Mouse (Mus musculus) C2C12 (cell line): Measurements from ENCODE around the gene Lime1. TPM values are rescaled to one million over a fixed set of nuclear protein-coding genes. Genes with fewer than 3 reads are reported as not detected.

Source experiments
- H3K27me3 ChIP-seq: one replicate; pipeline ENCODE4 v1.6.1; 2011; ENCODE audit not compliant: control insufficient read depth, insufficient read depth, insufficient read length
- H3K36me3 ChIP-seq: one replicate; pipeline ENCODE4 v1.6.1; 2011; ENCODE audit not compliant: control insufficient read depth, insufficient read depth
- H3K4me3 ChIP-seq: one replicate; pipeline ENCODE4 v1.5.1; 2011; ENCODE audit warnings: mild to moderate bottlenecking, control low read depth; ENCODE audit not compliant: poor library complexity, insufficient read depth, severe bottlenecking
- H3K79me2 ChIP-seq: one replicate; pipeline ENCODE4 v1.6.1; 2011; ENCODE audit not compliant: control insufficient read depth, insufficient read depth
- H3K79me3 ChIP-seq: one replicate; pipeline ENCODE4 v1.6.1; 2011; ENCODE audit warnings: low read depth, control low read depth
- H3ac ChIP-seq: one replicate; pipeline ENCODE3; 2011; ENCODE audit warnings: low read depth; ENCODE audit not compliant: control insufficient read depth, insufficient read length
- CEBPB ChIP-seq: IDR thresholded peaks from one replicate; pipeline ENCODE4 v1.6.1; 2011; ENCODE audit warnings: low read depth, mild to moderate bottlenecking, control low read depth, moderate library complexity
- CTCF ChIP-seq: IDR thresholded peaks from one replicate; pipeline ENCODE4 v1.5.1; 2011; ENCODE audit not compliant: control insufficient read depth, insufficient read depth, insufficient read length
- FOSL1 ChIP-seq: IDR thresholded peaks from one replicate; pipeline ENCODE4 v1.8.0; 2011; ENCODE audit warnings: mild to moderate bottlenecking, low read length; ENCODE audit not compliant: poor library complexity, insufficient read depth, severe bottlenecking
- MAX ChIP-seq: IDR thresholded peaks from one replicate; pipeline ENCODE4 v1.6.1; 2011; ENCODE audit warnings: mild to moderate bottlenecking, control low read depth
- MYOD1 ChIP-seq: IDR thresholded peaks from one replicate; pipeline ENCODE4 v1.6.1; 2011; ENCODE audit warnings: low read depth; ENCODE audit not compliant: control insufficient read depth, insufficient read length
- MYOG ChIP-seq: IDR thresholded peaks from one replicate; pipeline ENCODE4 v1.6.1; 2011; ENCODE audit not compliant: control insufficient read depth, insufficient read length; ENCODE audit errors: extremely low read depth
- USF1 ChIP-seq: IDR thresholded peaks from one replicate; pipeline ENCODE4 v1.6.1; 2011; ENCODE audit warnings: low read depth, mild to moderate bottlenecking, control low read depth, moderate library complexity
- long read RNA-seq, 2 experiments: library from polyadenylated mRNA; unstranded; transcript quantifications; one replicate each; pipeline ENCODE4 v2.0.0; 2019 to 2020
- polyA plus RNA-seq: library from polyadenylated mRNA; unstranded; fragments of >200 nt; fragmentation: generic; extraction: Trizol; gene quantifications from one replicate; pipeline ENCODE4 v1.2.1, GENCODE M21; 2012; ENCODE audit warnings: missing spikeins

Lime1 gene
- 7.3 TPM for polyA plus RNA-seq
- long read RNA-seq, experiment 1 = 0 reads
- long read RNA-seq, experiment 2, partial matches to known transcripts = 0 of 1 reads
- long read RNA-seq, experiment 2, other reads (novel, unspliced or antisense) = 0 of 1 reads

DNA sequence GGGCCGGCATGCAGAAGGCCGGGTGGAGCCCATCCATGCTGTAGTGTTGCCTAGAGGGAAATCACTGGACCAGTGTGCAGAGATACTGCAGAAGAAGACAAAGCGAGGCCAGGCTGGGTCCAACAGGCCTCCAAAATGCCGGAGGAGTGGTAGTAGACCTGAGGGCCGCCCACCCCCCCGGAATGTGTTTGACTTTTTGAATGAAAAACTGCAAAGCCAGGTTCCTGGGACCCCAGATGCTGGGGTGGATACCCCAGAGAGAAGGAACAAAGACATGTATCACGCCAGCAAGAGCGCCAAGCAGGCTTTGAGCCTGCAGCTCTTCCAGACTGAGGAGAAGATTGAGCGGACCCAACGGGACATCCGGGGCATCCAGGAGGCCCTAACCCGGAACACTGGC lies at the start of gene Lime1:
Gene Lime1 (plus strand): TSS at position 301 of the 400 bp plus-strand sequence.
- TF ChIP-seq MYOD1 = no peak
- TF ChIP-seq MYOG = no peak
- TF ChIP-seq USF1 = no peak
- TF ChIP-seq MAX = no peak
- TF ChIP-seq FOSL1 = no peak
- TF ChIP-seq CTCF = no peak
- Histone ChIP-seq H3ac (no peak within 1 kb of the TSS), H3K79me2 (peaks cover 40% of the 10 kb centered on the region), H3K4me3 (no peak within 1 kb of the TSS), H3K27me3 (no peaks in the 10 kb centered on the region), H3K79me3 (peaks cover 22% of the 10 kb centered on the region), H3K36me3 (peaks cover 34% of the 10 kb centered on the region)

DNA sequence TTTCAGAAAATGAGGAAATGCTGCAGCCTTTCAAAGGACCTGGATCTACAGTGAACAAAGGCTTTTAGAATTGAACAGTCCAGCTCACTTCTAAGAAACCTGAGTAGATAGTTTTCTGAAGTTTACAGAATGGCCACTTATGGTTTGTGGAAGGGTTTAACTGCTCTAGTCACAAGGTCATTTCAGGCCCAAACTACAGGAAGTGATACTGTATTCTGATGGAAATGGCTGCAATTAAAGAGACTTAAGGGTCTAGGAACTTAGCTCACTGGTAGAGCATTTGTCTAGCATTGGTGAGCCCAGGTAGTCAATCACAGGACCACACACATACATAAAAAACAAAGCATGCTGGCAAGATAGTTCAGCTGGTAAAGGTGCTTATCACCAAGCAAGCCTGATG lies 47.3 kb upstream of the Lime1 start:
- Histone ChIP-seq H3K79me3 (peaks cover 1% of the 10 kb centered on the region), H3K27me3 (no peaks in the 10 kb centered on the region), H3K36me3 (peaks cover 88% of the 10 kb centered on the region), H3K79me2 (no peaks in the 10 kb centered on the region), H3ac (no peak overlapping the region), H3K4me3 (no peak overlapping the region)
- TF ChIP-seq USF1 (no peak), FOSL1 (no peak), CEBPB (no peak), MAX (no peak), MYOD1 (no peak), CTCF (no peak), MYOG (no peak)

DNA sequence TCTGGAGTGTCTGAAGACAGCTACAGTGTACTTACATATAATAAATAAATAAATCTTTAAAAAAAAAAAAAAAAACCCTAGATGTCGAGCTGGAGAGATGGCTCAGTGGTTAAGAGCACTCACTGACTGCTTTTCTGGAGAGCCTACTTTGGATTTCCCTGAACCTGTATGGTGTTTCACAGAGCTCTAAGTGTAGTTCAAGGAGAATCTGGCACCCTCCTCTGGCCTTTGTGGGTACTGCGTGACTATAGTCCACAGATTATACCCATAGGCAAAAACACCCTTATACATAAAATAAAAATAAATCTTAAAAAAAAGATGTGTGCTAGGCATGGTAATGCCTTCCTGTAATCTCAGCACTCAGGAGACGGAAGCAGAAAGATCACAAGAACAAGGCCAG lies 45.9 kb upstream of the Lime1 start:
- Histone ChIP-seq H3ac (no peak overlapping the region), H3K27me3 (no peaks in the 10 kb centered on the region), H3K79me3 (peaks cover 1% of the 10 kb centered on the region), H3K36me3 (peaks cover 87% of the 10 kb centered on the region), H3K4me3 (no peak overlapping the region), H3K79me2 (no peaks in the 10 kb centered on the region)
- TF ChIP-seq FOSL1 (no peak), MYOD1 (no peak), MAX (no peak), CTCF (no peak), CEBPB (no peak), MYOG (no peak), USF1 (no peak)

DNA sequence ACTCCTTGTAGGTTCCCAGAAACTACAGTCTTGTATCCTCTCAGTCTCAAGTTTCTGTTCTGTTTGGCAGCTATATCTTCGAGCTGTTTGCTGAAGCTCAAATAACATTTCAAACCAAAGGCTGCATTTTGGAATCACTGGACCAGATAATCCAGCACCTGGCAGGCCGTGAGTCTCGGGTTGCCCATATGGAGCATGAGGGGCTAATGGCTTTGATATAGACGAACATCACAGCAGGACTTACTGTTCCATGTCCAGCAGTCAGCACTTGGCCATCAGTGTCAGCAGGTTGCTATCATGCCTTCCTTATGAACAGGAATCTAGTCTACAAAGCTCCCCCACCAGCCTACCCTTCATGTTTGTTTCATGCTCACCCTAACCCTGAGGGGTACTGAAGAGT lies 39.5 kb upstream of the Lime1 start:
- Histone ChIP-seq H3K27me3 (no peaks in the 10 kb centered on the region), H3K79me3 (no peaks in the 10 kb centered on the region), H3ac (no peak overlapping the region), H3K36me3 (peaks cover 79% of the 10 kb centered on the region), H3K4me3 (no peak overlapping the region), H3K79me2 (no peaks in the 10 kb centered on the region)
- TF ChIP-seq CEBPB (no peak), USF1 (no peak), MYOD1 (no peak), MYOG (no peak), FOSL1 (no peak), MAX (no peak), CTCF (no peak)

DNA sequence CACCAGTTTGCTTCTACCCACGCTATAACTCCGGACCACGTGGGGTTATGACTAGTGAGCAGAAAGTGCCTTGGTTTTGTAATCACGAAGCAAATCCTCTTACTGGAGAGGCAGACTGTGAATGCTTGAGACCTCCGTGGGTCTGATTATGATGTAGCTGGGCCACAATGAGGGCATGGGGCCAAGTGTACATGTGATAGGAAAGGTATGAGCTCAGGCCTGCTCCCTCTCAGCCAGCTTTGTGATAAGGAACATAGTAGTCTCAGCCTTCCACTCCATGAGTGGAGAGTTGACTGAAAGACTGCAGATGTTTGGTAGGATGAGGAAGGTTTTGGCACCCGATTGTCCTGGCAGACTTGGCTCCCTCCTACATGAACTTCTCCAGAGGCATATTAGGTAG lies 37.1 kb upstream of the Lime1 start:
- Histone ChIP-seq H3K79me3 (no peaks in the 10 kb centered on the region), H3K36me3 (peaks cover 82% of the 10 kb centered on the region), H3K4me3 (no peak overlapping the region), H3ac (no peak overlapping the region), H3K27me3 (no peaks in the 10 kb centered on the region), H3K79me2 (no peaks in the 10 kb centered on the region)
- no peak for TF ChIP-seq USF1
- no peak for TF ChIP-seq MYOG
- no peak for TF ChIP-seq CEBPB
- TF ChIP-seq MYOD1 = no peak
- TF ChIP-seq CTCF = no peak

DNA sequence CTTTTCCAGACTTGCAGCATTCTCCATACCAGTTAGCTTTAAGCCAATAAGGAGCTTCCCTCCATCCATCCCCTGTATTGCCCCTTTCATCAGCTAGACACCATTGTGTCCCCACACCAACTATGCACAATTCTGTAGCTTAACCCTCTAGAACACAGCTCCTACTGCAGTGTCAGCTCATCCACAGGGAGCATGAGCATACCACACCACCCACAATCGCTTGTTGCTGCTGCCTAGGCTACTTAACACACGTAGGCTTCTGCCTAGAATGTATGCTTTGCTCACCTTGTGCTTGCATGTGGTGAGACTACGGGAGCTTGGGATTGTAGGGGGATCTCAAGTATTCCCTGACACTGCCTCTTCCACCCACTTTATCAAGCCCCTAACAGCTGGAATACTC lies 23.1 kb upstream of the Lime1 start:
- peaks cover 10% of the 10 kb centered on the region for H3K79me2 ChIP-seq
- H3ac ChIP-seq = no peak overlapping the region
- H3K79me3 ChIP-seq = peaks cover 4% of the 10 kb centered on the region
- H3K4me3 ChIP-seq = no peak overlapping the region
- TF ChIP-seq MYOD1 (no peak), MYOG (no peak), CTCF (no peak), CEBPB (no peak), FOSL1 (no peak), MAX (no peak), USF1 (no peak)
- H3K36me3 ChIP-seq = peaks cover 99% of the 10 kb centered on the region
- no peaks in the 10 kb centered on the region for H3K27me3 ChIP-seq
